Mouse (Mus musculus): ENCODE results near the gene Adamts10. TPM values are rescaled to one million over a fixed set of nuclear protein-coding genes. Genes with fewer than 3 reads are reported as not detected.

Adamts10 gene
- polyA plus RNA-seq, 1 experiment from 2014 or later, result 5.9 TPM

- Histone ChIP-seq H3K9ac (ENCODE audit: low read depth, low read length) (no peak overlapping the region), H3K4me3 (ENCODE audit: low read depth, low read length) (no peak overlapping the region), H3K36me3 (ENCODE audit: control insufficient read depth, insufficient read depth) (peaks cover 10% of the 10 kb centered on the region; the same call in 1 of the 2 replicates), H3K4me2 (replicated peaks; ENCODE audit: low read depth) (no peak overlapping the region), H3K9me3 (ENCODE audit: control insufficient read depth) (no peaks in the 10 kb centered on the region), H3K4me1 (replicated peaks; ENCODE audit: control insufficient read depth, insufficient read depth, low read length) (no peaks in the 10 kb centered on the region), H3K27me3 (replicated peaks; ENCODE audit: control insufficient read depth, insufficient read depth, low read length) (no peaks in the 10 kb centered on the region), H3K27ac (ENCODE audit: low read depth, low read length) (no peak overlapping the region)
- ATAC-seq, result no peak
- WGBS, result 94% methylated on average over 6 of the region's 6 CpGs
- no peak for TF ChIP-seq CTCF (IDR thresholded peaks at IDR 0.05; ENCODE audit: low read depth)
Observed at GRCm38 (mm10) chr17:33549212-33549611, 25.2 kb downstream of the Adamts10 start.

GRCm38 (mm10) chr17:33550388-33550787, 26.4 kb downstream of the Adamts10 start:
- no peak overlapping the region for H3K4me3 ChIP-seq (ENCODE audit: low read depth, low read length)
- no peak overlapping the region for H3K4me2 ChIP-seq (replicated peaks; ENCODE audit: low read depth)
- peaks cover 10% of the 10 kb centered on the region; the same call in 1 of the 2 replicates for H3K36me3 ChIP-seq (ENCODE audit: control insufficient read depth, insufficient read depth)
- no peaks in the 10 kb centered on the region for H3K27me3 ChIP-seq (replicated peaks; ENCODE audit: control insufficient read depth, insufficient read depth, low read length)
- no peaks in the 10 kb centered on the region for H3K9me3 ChIP-seq (ENCODE audit: control insufficient read depth)
- no peaks in the 10 kb centered on the region for H3K4me1 ChIP-seq (replicated peaks; ENCODE audit: control insufficient read depth, insufficient read depth, low read length)
- no peak for ATAC-seq
- WGBS, result 71% methylated on average over 10 of the region's 10 CpGs
- no peak for TF ChIP-seq CTCF (IDR thresholded peaks at IDR 0.05; ENCODE audit: low read depth)
- H3K9ac ChIP-seq (ENCODE audit: low read depth, low read length), result no peak overlapping the region
- no peak overlapping the region for H3K27ac ChIP-seq (ENCODE audit: low read depth, low read length)

- Histone ChIP-seq H3K36me3 (ENCODE audit: control insufficient read depth, insufficient read depth) (peaks cover 10% of the 10 kb centered on the region; the same call in 1 of the 2 replicates), H3K4me1 (replicated peaks; ENCODE audit: control insufficient read depth, insufficient read depth, low read length) (no peaks in the 10 kb centered on the region), H3K27ac (ENCODE audit: low read depth, low read length) (no peak overlapping the region), H3K4me3 (ENCODE audit: low read depth, low read length) (no peak overlapping the region), H3K27me3 (replicated peaks; ENCODE audit: control insufficient read depth, insufficient read depth, low read length) (no peaks in the 10 kb centered on the region), H3K9me3 (ENCODE audit: control insufficient read depth) (no peaks in the 10 kb centered on the region), H3K9ac (ENCODE audit: low read depth, low read length) (no peak overlapping the region), H3K4me2 (replicated peaks; ENCODE audit: low read depth) (no peak overlapping the region)
- 84% methylated on average over 4 of the region's 4 CpGs for WGBS
- no peak for TF ChIP-seq CTCF (IDR thresholded peaks at IDR 0.05; ENCODE audit: low read depth)
- no peak for ATAC-seq
Observed at GRCm38 (mm10) chr17:33552113-33552512, 28.1 kb downstream of the Adamts10 start.

GRCm38 (mm10) chr17:33552964-33553363, 29.0 kb downstream of the Adamts10 start:
- Histone ChIP-seq H3K36me3 (ENCODE audit: control insufficient read depth, insufficient read depth) (peaks cover 10% of the 10 kb centered on the region; the same call in 1 of the 2 replicates), H3K4me2 (replicated peaks; ENCODE audit: low read depth) (no peak overlapping the region), H3K27ac (ENCODE audit: low read depth, low read length) (no peak overlapping the region), H3K9me3 (ENCODE audit: control insufficient read depth) (no peaks in the 10 kb centered on the region), H3K9ac (ENCODE audit: low read depth, low read length) (no peak overlapping the region), H3K4me3 (ENCODE audit: low read depth, low read length) (no peak overlapping the region), H3K27me3 (replicated peaks; ENCODE audit: control insufficient read depth, insufficient read depth, low read length) (no peaks in the 10 kb centered on the region), H3K4me1 (replicated peaks; ENCODE audit: control insufficient read depth, insufficient read depth, low read length) (no peaks in the 10 kb centered on the region)
- ATAC-seq, result no peak
- TF ChIP-seq CTCF (IDR thresholded peaks at IDR 0.05; ENCODE audit: low read depth), result peak; percentile 79
- 54% methylated on average over 4 of the region's 4 CpGs for WGBS

- 90% methylated on average over 1 of the region's 1 CpGs for WGBS
- H3K27ac ChIP-seq (ENCODE audit: low read depth, low read length), result no peak overlapping the region
- H3K36me3 ChIP-seq (ENCODE audit: control insufficient read depth, insufficient read depth), result peaks cover 3% of the 10 kb centered on the region; the same call in 1 of the 2 replicates
- no peak for ATAC-seq
- H3K27me3 ChIP-seq (replicated peaks; ENCODE audit: control insufficient read depth, insufficient read depth, low read length), result no peaks in the 10 kb centered on the region
- no peak for TF ChIP-seq CTCF (IDR thresholded peaks at IDR 0.05; ENCODE audit: low read depth)
- no peaks in the 10 kb centered on the region for H3K9me3 ChIP-seq (ENCODE audit: control insufficient read depth)
- no peaks in the 10 kb centered on the region for H3K4me1 ChIP-seq (replicated peaks; ENCODE audit: control insufficient read depth, insufficient read depth, low read length)
- H3K4me2 ChIP-seq (replicated peaks; ENCODE audit: low read depth), result no peak overlapping the region
- no peak overlapping the region for H3K9ac ChIP-seq (ENCODE audit: low read depth, low read length)
- H3K4me3 ChIP-seq (ENCODE audit: low read depth, low read length), result no peak overlapping the region
Observed at GRCm38 (mm10) chr17:33554536-33554935, 30.5 kb downstream of the Adamts10 start.

- no peak within 1 kb of the TSS for H3K4me2 ChIP-seq (replicated peaks; ENCODE audit: low read depth)
- H3K9me3 ChIP-seq (ENCODE audit: control insufficient read depth), result no peaks in the 10 kb centered on the region
- no peak within 1 kb of the TSS for H3K9ac ChIP-seq (ENCODE audit: low read depth, low read length)
- no peaks in the 10 kb centered on the region for H3K27me3 ChIP-seq (replicated peaks; ENCODE audit: control insufficient read depth, insufficient read depth, low read length)
- H3K4me3 ChIP-seq (ENCODE audit: low read depth, low read length), result no peak within 1 kb of the TSS
- WGBS, result 35% methylated on average over 6 of the region's 6 CpGs
- TF ChIP-seq CTCF (IDR thresholded peaks at IDR 0.05; ENCODE audit: low read depth), result no peak
- H3K36me3 ChIP-seq (ENCODE audit: control insufficient read depth, insufficient read depth), result 0 out of 2 replicates have a peak, but pooled peaks cover 3% of the 10 kb centered on the region
- no peak for ATAC-seq
- no peak within 1 kb of the TSS for H3K27ac ChIP-seq (ENCODE audit: low read depth, low read length)
- no peaks in the 10 kb centered on the region for H3K4me1 ChIP-seq (replicated peaks; ENCODE audit: control insufficient read depth, insufficient read depth, low read length)
Observed at GRCm38 (mm10) chr17:33555223-33555855, 31.3 kb downstream of the Adamts10 start, which contains the start of gene Myo1f. Myo1f (plus strand) TSS chr17:33555707.
